Mouse (Mus musculus) embryo, embryonic 10 days (tissue): ENCODE results near the gene Akap14.
"Not testable (repeated sequence)": the region's sequence is repeated elsewhere in the genome, so short reads cannot be mapped to it uniquely, and the experiment has no call there.

Experiments
- DNase-seq: peaks from one replicate; pipeline ENCODE4 v3.0.0-alpha.2; 2015; ENCODE audit warnings: low spot score

Akap14 gene

GRCm38 (mm10) chrX:37168742-37169141 is at the start of gene Akap14:
Akap14 (minus strand) TSS chrX:37168842.
- peak; percentile 9 for DNase-seq

GRCm38 (mm10) chrX:37210941-37211340 is 42.3 kb upstream of the Akap14 start, which contains the start of gene Gm9:
Gm9 (minus strand) TSS chrX:37211041.
- no peak for DNase-seq

GRCm38 (mm10) chrX:37198676-37199075 is 30.0 kb upstream of the Akap14 start:
- no peak for DNase-seq

GRCm38 (mm10) chrX:37191744-37192379 is 23.2 kb upstream of the Akap14 start:
- DNase-seq: peak; percentile 13

- DNase-seq: peak; percentile 86
Measured at GRCm38 (mm10) chrX:37191105-37191743, 22.6 kb upstream of the Akap14 start, which contains the start of the genes Ndufa1 and Rnf113a1. Ndufa1 (minus strand) TSS chrX:37191163. Rnf113a1 (plus strand) TSS chrX:37191245.

GRCm38 (mm10) chrX:37190755-37191104 is 22.1 kb upstream of the Akap14 start:
- no peak for DNase-seq

- not testable (repeated sequence) for DNase-seq
Measured at GRCm38 (mm10) chrX:37184401-37184800, 15.8 kb upstream of the Akap14 start.

- peak; percentile 74 for DNase-seq
Measured at GRCm38 (mm10) chrX:37167085-37167484, 1.6 kb downstream of the Akap14 start.

GRCm38 (mm10) chrX:37163115-37163514 is 5.5 kb downstream of the Akap14 start:
- DNase-seq: no peak

- no peak for DNase-seq
Measured at GRCm38 (mm10) chrX:37161169-37161568, 7.5 kb downstream of the Akap14 start.

- DNase-seq: no peak
Measured at GRCm38 (mm10) chrX:37157839-37158238, 10.8 kb downstream of the Akap14 start.

- DNase-seq: peak; percentile 10
Measured at GRCm38 (mm10) chrX:37144954-37145353, 23.7 kb downstream of the Akap14 start.

- not testable (repeated sequence) for DNase-seq
Measured at GRCm38 (mm10) chrX:37144498-37144897, 24.1 kb downstream of the Akap14 start.

- DNase-seq: no peak
Measured at GRCm38 (mm10) chrX:37141732-37142131, 26.9 kb downstream of the Akap14 start.

- peak; percentile 76 for DNase-seq
Measured at GRCm38 (mm10) chrX:37126671-37127358, 41.8 kb downstream of the Akap14 start, which contains the start of gene Nkap. Nkap (plus strand) TSS chrX:37126795.

GRCm38 (mm10) chrX:37125511-37125910 is 43.1 kb downstream of the Akap14 start:
- no peak for DNase-seq

GRCm38 (mm10) chrX:37120212-37120611 is 48.4 kb downstream of the Akap14 start:
- DNase-seq: no peak

GRCm38 (mm10) chrX:37119585-37119984 is 49.1 kb downstream of the Akap14 start:
- no peak for DNase-seq

- no peak for DNase-seq
Measured at GRCm38 (mm10) chrX:37117085-37117484, 51.6 kb downstream of the Akap14 start.

GRCm38 (mm10) chrX:37110881-37111193 is 57.8 kb downstream of the Akap14 start:
- DNase-seq: no peak

- DNase-seq: peak; percentile 93
Measured at GRCm38 (mm10) chrX:37110193-37110880, 58.3 kb downstream of the Akap14 start, which contains the start of gene Upf3b. Upf3b (minus strand) TSS chrX:37110322.

GRCm38 (mm10) chrX:37109526-37110192 is 59.0 kb downstream of the Akap14 start:
- peak; percentile 7 for DNase-seq
